Comparison of ENCODE assay signal across 16 mouse cellular contexts in the genomic region with DNA sequence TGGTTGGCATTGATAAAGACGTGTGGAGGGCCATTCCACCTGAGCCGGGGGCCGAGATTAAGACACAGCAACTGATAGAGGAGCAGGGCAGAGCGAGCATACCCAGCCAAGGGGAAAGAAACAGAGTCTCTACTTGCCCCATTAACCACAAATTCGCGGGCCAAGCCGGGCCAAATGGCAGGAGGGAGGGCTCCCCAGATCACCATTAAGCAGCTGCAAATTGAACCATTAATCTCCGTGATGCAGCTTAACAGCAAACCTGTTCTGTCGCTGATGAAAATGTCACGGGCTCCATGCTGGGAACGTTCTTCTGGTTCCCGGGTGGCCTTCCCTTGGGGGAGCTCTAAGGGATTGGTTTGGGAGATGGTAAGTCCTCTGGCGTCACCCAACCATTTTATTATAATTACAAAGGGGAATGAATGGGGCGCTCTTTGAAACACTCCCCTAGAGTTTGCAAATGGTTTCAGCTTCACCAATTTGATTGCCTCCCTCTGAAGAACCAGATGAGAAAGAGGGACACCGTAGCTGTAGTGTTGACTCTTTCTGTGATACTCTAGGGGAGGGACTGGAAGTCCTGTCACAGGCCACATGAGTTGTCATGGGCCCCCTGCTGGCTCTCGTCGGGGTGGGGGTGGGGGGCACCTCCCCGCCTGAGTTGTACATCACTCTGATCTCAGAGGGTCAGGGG.
DNase-seq lines count a peak whose midpoint lies in the region; ATAC-seq and TF ChIP-seq lines count a peak whose summit lies in the region.
"Had no signal": no experiment of that assay in that cellular context is flagged by ENCODE, and none has a peak within 500 bp of the region (broad histone marks: within the 10 kb centered on the region; RNA-seq: fewer than 3 reads in every experiment).

No protein-coding gene starts in this region.

- no peaks in the 10 kb centered on the region for H3K27me3 ChIP-seq in forebrain, embryonic 16.5 days (replicated peaks; ENCODE audit: control insufficient read depth, insufficient read depth, low read length)
- H3K27me3 ChIP-seq in forebrain, embryonic 10.5 days (ENCODE audit: poor library complexity, severe bottlenecking): peaks cover 12% of the 10 kb centered on the region
- no peaks in the 10 kb centered on the region for H3K27me3 ChIP-seq in midbrain, postnatal 0 days (ENCODE audit: insufficient read depth, low read length)
- peaks cover 28% of the 10 kb centered on the region for H3K27me3 ChIP-seq in midbrain, embryonic 10.5 days (ENCODE audit: low read depth, poor library complexity, severe bottlenecking)
- H3K27me3 ChIP-seq in hindbrain, embryonic 15.5 days: no peaks in the 10 kb centered on the region

- H3K36me3 ChIP-seq in forebrain, embryonic 16.5 days (ENCODE audit: control insufficient read depth, insufficient read depth): no peaks in the 10 kb centered on the region
- H3K36me3 ChIP-seq in forebrain, embryonic 10.5 days (replicated peaks): no peaks in the 10 kb centered on the region
- H3K36me3 ChIP-seq in midbrain, postnatal 0 days (ENCODE audit: insufficient read depth, low read length): no peaks in the 10 kb centered on the region
- no peaks in the 10 kb centered on the region for H3K36me3 ChIP-seq in midbrain, embryonic 10.5 days
- H3K36me3 ChIP-seq in hindbrain, embryonic 15.5 days: no peaks in the 10 kb centered on the region

- no peaks in the 10 kb centered on the region for H3K4me1 ChIP-seq in forebrain, embryonic 16.5 days (replicated peaks; ENCODE audit: control insufficient read depth, insufficient read depth, low read length)
- peaks cover 13% of the 10 kb centered on the region for H3K4me1 ChIP-seq in forebrain, embryonic 10.5 days
- no peaks in the 10 kb centered on the region; the same call in 1 of the 2 replicates for H3K4me1 ChIP-seq in midbrain, postnatal 0 days (ENCODE audit: insufficient read depth, low read length)
- peaks cover 14% of the 10 kb centered on the region for H3K4me1 ChIP-seq in midbrain, embryonic 10.5 days
- peaks cover 7% of the 10 kb centered on the region for H3K4me1 ChIP-seq in hindbrain, embryonic 15.5 days (replicated peaks)

- H3K9me3 ChIP-seq in forebrain, embryonic 16.5 days (ENCODE audit: control insufficient read depth, low read length): no peaks in the 10 kb centered on the region
- no peaks in the 10 kb centered on the region for H3K9me3 ChIP-seq in forebrain, embryonic 10.5 days
- H3K9me3 ChIP-seq in midbrain, postnatal 0 days (ENCODE audit: low read length): no peaks in the 10 kb centered on the region
- H3K9me3 ChIP-seq in midbrain, embryonic 10.5 days (replicated peaks): no peaks in the 10 kb centered on the region
- no peaks in the 10 kb centered on the region for H3K9me3 ChIP-seq in hindbrain, embryonic 15.5 days

- H3K4me2 ChIP-seq in forebrain, embryonic 16.5 days (ENCODE audit: low read length): no peak overlapping the region
- no peak overlapping the region for H3K4me2 ChIP-seq in midbrain, postnatal 0 days (ENCODE audit: low read depth, low read length, poor library complexity, severe bottlenecking)
- H3K4me2 ChIP-seq in hindbrain, embryonic 15.5 days: no peak overlapping the region

- H3K9ac ChIP-seq in forebrain, embryonic 16.5 days (replicated peaks; ENCODE audit: low read depth, low read length): no peak overlapping the region
- no peak overlapping the region for H3K9ac ChIP-seq in midbrain, postnatal 0 days (replicated peaks; ENCODE audit: low read length, poor library complexity, severe bottlenecking)
- no peak overlapping the region for H3K9ac ChIP-seq in hindbrain, embryonic 15.5 days
- H3K9ac ChIP-seq: liver, embryonic 14.5 days had no signal

- H3K27ac ChIP-seq in forebrain, embryonic 16.5 days (ENCODE audit: low read length): no peak overlapping the region
- no peak overlapping the region for H3K27ac ChIP-seq in forebrain, embryonic 10.5 days
- H3K27ac ChIP-seq in midbrain, postnatal 0 days (ENCODE audit: low read depth, low read length): no peak overlapping the region
- no peak overlapping the region for H3K27ac ChIP-seq in midbrain, embryonic 10.5 days (replicated peaks)
- H3K27ac ChIP-seq in hindbrain, embryonic 15.5 days (replicated peaks): no peak overlapping the region
- H3K27ac ChIP-seq: liver, embryonic 14.5 days had no signal

- DNase-seq in forebrain, embryonic 10.5 days (ENCODE audit: extremely low spot score, low spot score): no peak
- DNase-seq in midbrain, postnatal 0 days (ENCODE audit: low spot score): peak; percentile 28
- DNase-seq in midbrain, embryonic 10.5 days (ENCODE audit: low spot score): no peak
- no peak for DNase-seq in adrenal gland, postnatal 36 days
- no peak for DNase-seq in lung, postnatal 4 days
- DNase-seq: adrenal gland, adult 2 months; B cell, adult 2 months; cerebellum, postnatal 25 days; gastrocnemius, postnatal 14 days; heart, postnatal 14 days; right cerebral cortex, postnatal 14 days; thymus, postnatal 36 days had no signal

- no peak overlapping the region for H3K4me3 ChIP-seq in forebrain, embryonic 16.5 days (replicated peaks; ENCODE audit: low read length)
- H3K4me3 ChIP-seq in forebrain, embryonic 10.5 days: no peak overlapping the region
- no peak overlapping the region for H3K4me3 ChIP-seq in midbrain, postnatal 0 days (ENCODE audit: low read depth, low read length)
- H3K4me3 ChIP-seq in midbrain, embryonic 10.5 days: no peak overlapping the region
- H3K4me3 ChIP-seq in hindbrain, embryonic 15.5 days: no peak overlapping the region

- 0 out of 2 replicates have a peak, but pooled peaks have one; percentile 31 for ATAC-seq in forebrain, embryonic 16.5 days
- no peak for ATAC-seq in midbrain, postnatal 0 days (ENCODE audit: low FRiP score)
- ATAC-seq in hindbrain, embryonic 15.5 days (ENCODE audit: low FRiP score, low read depth): peak; percentile 15; the same call in 1 of the 2 replicates
- ATAC-seq: intestine, embryonic 16.5 days had no signal

- TF ChIP-seq CTCF in midbrain, postnatal 0 days (IDR thresholded peaks at IDR 0.05): no peak

- WGBS in forebrain, embryonic 16.5 days: 52% methylated on average over 18 of the region's 18 CpGs
- 54% methylated on average over 18 of the region's 18 CpGs for WGBS in forebrain, embryonic 10.5 days
- 28% methylated on average over 18 of the region's 18 CpGs for whole genome bisulfite sequencing in midbrain, postnatal 0 days
- 42% methylated on average over 18 of the region's 18 CpGs for WGBS in midbrain, embryonic 10.5 days
- 30% methylated on average over 18 of the region's 18 CpGs for WGBS in hindbrain, embryonic 15.5 days
